Mouse (Mus musculus): ENCODE results near the gene Zfp683. TPM values are rescaled to one million over a fixed set of nuclear protein-coding genes. Genes with fewer than 3 reads are reported as not detected.

Gene Zfp683
- total RNA-seq, 2 experiments from 2014 or later, result not detected

- no peak for DNase-seq (ENCODE audit: low spot score in 2 of 2)
- intact Hi-C loops (cut with DNase I), result no loop called here
Observed at GRCm38 (mm10) chr4:134043041-134043440, 10.6 kb upstream of the Zfp683 start.

GRCm38 (mm10) chr4:134047648-134048047 lies 6.0 kb upstream of the Zfp683 start:
- intact Hi-C loops (cut with DNase I), result no loop called here
- no peak for DNase-seq (ENCODE audit: low spot score in 2 of 2)

- DNase-seq (ENCODE audit: low spot score in 2 of 2), result no peak
- intact Hi-C loops (cut with DNase I), result no loop called here
Observed at GRCm38 (mm10) chr4:134051912-134052311, 1.7 kb upstream of the Zfp683 start.

GRCm38 (mm10) chr4:134052560-134052959 lies 1.1 kb upstream of the Zfp683 start:
- no peak for DNase-seq (ENCODE audit: low spot score in 2 of 2)
- intact Hi-C loops (cut with DNase I), result no loop called here

GRCm38 (mm10) chr4:134058166-134058715 lies 4.6 kb downstream of the Zfp683 start:
- intact Hi-C loops (cut with DNase I), result no loop called here

GRCm38 (mm10) chr4:134058908-134059307 lies 5.3 kb downstream of the Zfp683 start:
- intact Hi-C loops (cut with DNase I), result no loop called here
- no peak for DNase-seq (ENCODE audit: low spot score in 2 of 2)

More at GRCm38 (mm10) chr4:134058166-134058715, 4.6 kb downstream of the Zfp683 start:
- no peak for DNase-seq (ENCODE audit: low spot score in 2 of 2)

GRCm38 (mm10) chr4:134060135-134060865 lies 6.7 kb downstream of the Zfp683 start, which contains the start of gene Crybg2:
Gene Crybg2 (plus strand): TSS chr4:134060815.
- DNase-seq (ENCODE audit: low spot score in 2 of 2), result no peak
- intact Hi-C loops (cut with DNase I), result no loop called here

GRCm38 (mm10) chr4:134061166-134061830 lies 7.7 kb downstream of the Zfp683 start:
- DNase-seq (ENCODE audit: low spot score in 2 of 2), result peak in 1 of 2 experiments; percentile 38
- intact Hi-C loops (cut with DNase I), result no loop called here

- intact Hi-C loops (cut with DNase I), result no loop called here
- no peak for DNase-seq (ENCODE audit: low spot score in 2 of 2)
Observed at GRCm38 (mm10) chr4:134061944-134062446, 8.4 kb downstream of the Zfp683 start.

GRCm38 (mm10) chr4:134062561-134062960 lies 8.9 kb downstream of the Zfp683 start:
- intact Hi-C loops (cut with DNase I), result no loop called here
- no peak for DNase-seq (ENCODE audit: low spot score in 2 of 2)

- DNase-seq (ENCODE audit: low spot score in 2 of 2), result no peak
- intact Hi-C loops (cut with DNase I), result no loop called here
Observed at GRCm38 (mm10) chr4:134065431-134066004, 11.9 kb downstream of the Zfp683 start.

- no peak for DNase-seq (ENCODE audit: low spot score in 2 of 2)
- intact Hi-C loops (cut with DNase I), result no loop called here
Observed at GRCm38 (mm10) chr4:134067383-134067782, 13.7 kb downstream of the Zfp683 start.

GRCm38 (mm10) chr4:134067833-134068544 lies 14.4 kb downstream of the Zfp683 start:
- DNase-seq (ENCODE audit: low spot score in 2 of 2), result peak in 1 of 2 experiments; percentile 15
- intact Hi-C loops (cut with DNase I), result no loop called here

- intact Hi-C loops (cut with DNase I), result no loop called here
- no peak for DNase-seq (ENCODE audit: low spot score in 2 of 2)
Observed at GRCm38 (mm10) chr4:134068793-134069580, 15.3 kb downstream of the Zfp683 start.

GRCm38 (mm10) chr4:134078694-134079093 lies 25.1 kb downstream of the Zfp683 start:
- DNase-seq (ENCODE audit: low spot score in 2 of 2), result peak; percentile 27 to 45
- intact Hi-C loops (cut with DNase I), result no loop called here

GRCm38 (mm10) chr4:134080674-134081073 lies 27.0 kb downstream of the Zfp683 start:
- intact Hi-C loops (cut with DNase I), result loop anchor here (2.0 kb wide), 1 partner anchor 48 kb away; no protein-coding TSS in a partner anchor

GRCm38 (mm10) chr4:134081730-134082386 lies 28.2 kb downstream of the Zfp683 start:
- peak; percentile 73 to 77 for DNase-seq (ENCODE audit: low spot score in 2 of 2)
- intact Hi-C loops (cut with DNase I), result loop anchor here (2.0 kb wide), 1 partner anchor 49 kb away; no protein-coding TSS in a partner anchor

More at GRCm38 (mm10) chr4:134080674-134081073, 27.0 kb downstream of the Zfp683 start:
- no peak for DNase-seq (ENCODE audit: low spot score in 2 of 2)

- intact Hi-C loops (cut with DNase I), result no loop called here
Observed at GRCm38 (mm10) chr4:134082460-134082859, 28.8 kb downstream of the Zfp683 start.

More at GRCm38 (mm10) chr4:134082460-134082859, 28.8 kb downstream of the Zfp683 start:
- DNase-seq (ENCODE audit: low spot score in 2 of 2), result no peak

Data from left cerebral cortex, postnatal 25 days (tissue).